Mouse (Mus musculus) testis, adult 2 months (tissue): ENCODE data around the gene Mcub.

Experiments
- CTCF ChIP-seq: fragments of 200-500 bp; IDR thresholded peaks from 2 replicates; pipeline ENCODE4 v1.5.1; 2012; ENCODE audit warnings: low read depth, mild to moderate bottlenecking, inconsistent platforms, low read length, moderate library complexity; ENCODE audit not compliant: control insufficient read depth, insufficient read depth, insufficient replicate concordance
- POLR2A ChIP-seq: fragments of 200-500 bp; IDR thresholded peaks from 2 replicates; pipeline ENCODE4 v1.6.1; 2012; ENCODE audit warnings: low read depth, mild to moderate bottlenecking, inconsistent platforms, low read length, moderate library complexity; ENCODE audit not compliant: control insufficient read depth

DNA sequence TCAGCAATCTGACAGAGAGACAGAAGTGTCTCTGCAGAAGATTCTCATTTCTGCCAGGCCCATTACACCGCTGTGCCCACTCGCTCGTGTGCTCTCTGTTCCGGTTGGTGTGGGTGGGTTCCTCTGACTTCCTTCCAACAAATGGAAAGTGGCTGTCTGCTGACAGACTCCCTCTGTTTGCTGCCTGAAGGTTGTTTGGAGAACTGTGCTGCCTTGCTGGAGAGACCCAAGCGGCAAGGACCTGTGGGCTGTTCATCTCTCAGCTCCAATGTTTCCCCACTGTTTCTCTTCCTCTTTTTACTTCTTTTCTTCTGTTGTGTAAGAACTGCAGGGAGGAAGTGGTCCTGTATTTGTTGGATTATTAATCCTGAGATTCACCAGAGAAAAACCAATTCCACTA lies 21.6 kb downstream of the Mcub start:
- TF ChIP-seq CTCF (no peak), POLR2A (no peak)
